Mouse (Mus musculus): ENCODE measurements around the gene Icam5. TPM values are rescaled to one million over a fixed set of nuclear protein-coding genes. Genes with fewer than 3 reads are reported as not detected.

Gene Icam5
- polyA plus RNA-seq, 1 experiment from 2014 or later, result 0.05 TPM

DNA sequence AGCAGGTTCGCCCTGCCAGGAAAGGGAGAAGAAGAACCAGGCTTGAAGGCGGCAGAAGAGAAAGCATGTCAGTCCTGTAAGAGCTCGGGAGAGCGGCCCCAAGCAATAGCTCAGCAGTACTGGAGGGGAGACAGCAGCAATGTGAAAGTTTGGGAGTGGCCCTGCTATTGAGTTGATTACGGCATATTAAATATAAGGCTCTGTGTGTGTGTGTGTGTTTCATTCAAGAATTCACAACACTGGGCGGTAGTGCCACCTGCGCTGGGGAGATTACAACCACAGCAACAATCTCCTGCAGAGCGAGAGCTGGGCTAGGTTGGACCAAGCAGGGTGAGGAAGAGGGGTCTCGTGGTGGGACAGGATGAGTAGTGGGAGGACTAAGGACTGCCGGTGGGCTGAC lies 19.7 kb downstream of the Icam5 start:
- H3K9me3 ChIP-seq, result no peaks in the 10 kb centered on the region
- 74% methylated on average over 10 of the region's 10 CpGs for whole genome bisulfite sequencing
- H3K4me3 ChIP-seq, result no peak overlapping the region
- no peak overlapping the region for H3K27ac ChIP-seq
- H3K27me3 ChIP-seq (ENCODE audit: poor library complexity, severe bottlenecking), result no peaks in the 10 kb centered on the region
- no peaks in the 10 kb centered on the region for H3K4me1 ChIP-seq
- H3K36me3 ChIP-seq (replicated peaks), result no peaks in the 10 kb centered on the region
- no peak for DNase-seq (ENCODE audit: extremely low spot score, low spot score)

DNA sequence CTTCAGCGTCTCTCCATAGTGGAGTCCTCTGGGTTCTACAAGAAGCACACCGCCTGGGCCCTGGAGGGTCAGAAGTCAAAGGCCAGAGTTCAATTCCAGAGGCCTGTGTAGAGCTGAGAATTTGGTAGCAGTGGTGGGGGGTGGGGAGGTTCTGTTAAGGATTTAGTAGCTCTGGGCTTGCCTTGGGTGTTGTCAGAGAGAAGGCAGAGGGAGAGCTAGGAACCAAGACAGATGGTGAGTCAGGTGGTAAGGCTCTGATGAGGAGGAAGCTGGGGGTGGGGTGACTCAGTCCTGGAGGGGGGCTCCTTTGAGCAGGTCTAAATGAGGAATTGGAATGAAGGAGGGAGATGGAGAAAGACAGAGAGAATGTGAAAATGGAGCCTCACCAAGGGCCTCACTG lies 31.1 kb downstream of the Icam5 start:
- Histone ChIP-seq H3K4me1 (no peaks in the 10 kb centered on the region), H3K4me3 (no peak overlapping the region), H3K27ac (no peak overlapping the region), H3K9me3 (no peaks in the 10 kb centered on the region), H3K36me3 (replicated peaks) (peaks cover 58% of the 10 kb centered on the region), H3K27me3 (ENCODE audit: poor library complexity, severe bottlenecking) (no peaks in the 10 kb centered on the region)
- 93% methylated on average over 2 of the region's 2 CpGs for WGBS
- DNase-seq (ENCODE audit: extremely low spot score, low spot score), result no peak

DNA sequence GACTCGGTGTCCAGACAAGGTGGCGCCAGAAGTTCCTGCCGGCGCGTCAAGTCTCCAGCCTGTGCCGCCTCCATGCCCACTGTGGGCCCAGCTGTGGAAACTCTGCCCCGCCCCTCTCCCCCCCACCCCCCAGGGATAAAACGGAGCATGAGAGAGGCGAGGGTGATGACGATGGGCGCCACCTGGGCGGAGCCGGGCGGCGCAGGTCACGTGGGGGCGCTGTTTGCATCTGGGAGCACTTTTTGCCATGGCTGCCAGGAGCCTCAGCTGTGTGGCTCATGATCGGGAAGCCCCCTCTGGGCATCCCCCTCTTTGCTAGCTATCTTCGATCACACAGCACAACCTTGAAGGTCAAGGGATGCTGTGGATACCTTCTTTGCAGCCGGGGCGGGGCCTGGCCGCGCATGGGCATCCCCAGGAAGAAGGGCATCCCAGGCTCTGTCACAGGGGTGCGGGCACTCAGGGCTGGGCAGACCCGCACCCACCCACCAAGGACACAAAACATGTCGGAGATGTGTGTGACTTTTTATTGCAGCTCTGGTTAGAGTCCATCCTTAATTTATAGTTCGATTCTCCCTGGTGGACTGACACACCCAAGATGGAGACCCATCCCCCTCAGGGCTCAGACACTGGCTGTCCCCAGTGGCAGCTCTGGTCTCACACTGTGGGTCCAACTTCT lies 35.3 kb downstream of the Icam5 start, which contains the start of gene Zglp1:
Zglp1 (minus strand) TSS at position 88 of the 679 bp plus-strand sequence.
- 86% methylated on average over 27 of the region's 27 CpGs for WGBS
- Histone ChIP-seq H3K4me3 (no peak within 1 kb of the TSS), H3K27me3 (ENCODE audit: poor library complexity, severe bottlenecking) (no peaks in the 10 kb centered on the region), H3K36me3 (replicated peaks) (peaks cover 84% of the 10 kb centered on the region), H3K27ac (no peak within 1 kb of the TSS), H3K9me3 (no peaks in the 10 kb centered on the region), H3K4me1 (peaks cover 6% of the 10 kb centered on the region)
- no peak for DNase-seq (ENCODE audit: extremely low spot score, low spot score)

DNA sequence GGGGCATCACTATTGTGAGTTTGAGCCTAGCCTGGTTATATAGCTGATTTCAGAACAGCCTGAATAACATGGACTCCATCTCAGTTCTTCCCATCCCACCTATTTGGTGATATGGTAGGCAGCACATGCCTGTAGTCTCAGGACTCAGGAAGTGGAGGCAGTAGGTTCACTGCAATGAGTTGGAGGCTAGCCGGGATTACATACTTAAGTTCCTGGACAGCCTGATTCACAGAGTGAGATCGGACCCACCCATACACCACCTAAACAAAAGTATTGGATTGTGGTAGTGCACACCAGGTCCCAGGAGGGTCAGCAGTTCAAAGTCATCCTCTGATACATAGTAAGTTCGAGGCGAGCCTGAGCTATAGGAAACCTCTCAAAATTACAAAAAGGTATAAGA lies 40.8 kb downstream of the Icam5 start:
- Histone ChIP-seq H3K9me3 (no peaks in the 10 kb centered on the region), H3K4me3 (peak overlapping the region; percentile 71), H3K27me3 (ENCODE audit: poor library complexity, severe bottlenecking) (no peaks in the 10 kb centered on the region), H3K4me1 (peaks cover 26% of the 10 kb centered on the region), H3K36me3 (replicated peaks) (peaks cover 74% of the 10 kb centered on the region), H3K27ac (peak overlapping the region; percentile 92)
- peak; percentile 22 for DNase-seq (ENCODE audit: extremely low spot score, low spot score)
- 16% methylated on average over 4 of the region's 4 CpGs for WGBS

DNA sequence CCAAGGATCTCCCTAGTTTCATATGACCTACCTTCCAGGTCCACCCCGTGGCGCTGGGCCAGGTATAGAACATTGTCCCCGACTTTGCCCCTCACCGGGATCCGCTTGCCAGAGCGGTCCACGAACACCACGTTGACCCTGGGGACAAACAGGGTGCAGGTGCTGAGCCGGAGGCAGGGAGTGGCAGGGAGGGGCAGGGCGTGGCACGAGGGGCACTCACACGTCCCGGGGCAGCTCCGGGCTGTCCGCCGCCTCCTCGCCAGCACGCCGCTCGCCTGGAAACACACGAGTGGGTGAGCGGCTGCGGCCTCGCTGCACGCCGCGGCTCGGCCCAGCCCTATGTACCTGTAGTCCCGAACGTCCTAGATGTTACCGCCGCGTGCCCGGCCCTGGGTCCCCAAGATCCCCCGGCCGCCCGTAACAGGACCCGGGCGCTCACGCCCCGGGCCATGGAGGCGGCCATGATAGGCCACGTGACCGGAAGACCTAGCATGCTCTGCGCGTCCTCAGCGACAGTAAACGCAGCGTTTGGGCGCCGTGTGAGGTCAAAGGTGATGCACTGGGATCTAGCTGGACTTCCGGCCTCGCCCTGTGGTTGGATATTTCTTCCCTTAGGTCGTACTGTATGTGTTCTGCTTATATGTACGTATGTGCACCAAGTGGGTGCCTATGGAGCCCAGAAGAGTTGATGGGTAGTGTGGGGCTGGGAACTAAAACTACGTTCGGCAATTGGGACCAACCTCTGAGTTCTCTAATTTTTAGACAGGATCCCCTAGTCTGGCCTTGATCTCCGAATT lies 41.4 kb downstream of the Icam5 start, which contains the start of the genes Gm49373 and Fdx1l:
Gm49373 (minus strand) TSS at position 53 of the 797 bp plus-strand sequence.
Fdx1l (minus strand) TSS at position 571 of the 797 bp plus-strand sequence.
- peak; percentile 88 for DNase-seq (ENCODE audit: extremely low spot score, low spot score)
- Histone ChIP-seq H3K36me3 (replicated peaks) (peaks cover 74% of the 10 kb centered on the region), H3K27ac (peak within 1 kb of the TSS; percentile 92), H3K4me1 (peaks cover 26% of the 10 kb centered on the region), H3K27me3 (ENCODE audit: poor library complexity, severe bottlenecking) (no peaks in the 10 kb centered on the region), H3K9me3 (no peaks in the 10 kb centered on the region), H3K4me3 (peak within 1 kb of the TSS; percentile 71)
- WGBS, result 3% methylated on average over 58 of the region's 58 CpGs

DNA sequence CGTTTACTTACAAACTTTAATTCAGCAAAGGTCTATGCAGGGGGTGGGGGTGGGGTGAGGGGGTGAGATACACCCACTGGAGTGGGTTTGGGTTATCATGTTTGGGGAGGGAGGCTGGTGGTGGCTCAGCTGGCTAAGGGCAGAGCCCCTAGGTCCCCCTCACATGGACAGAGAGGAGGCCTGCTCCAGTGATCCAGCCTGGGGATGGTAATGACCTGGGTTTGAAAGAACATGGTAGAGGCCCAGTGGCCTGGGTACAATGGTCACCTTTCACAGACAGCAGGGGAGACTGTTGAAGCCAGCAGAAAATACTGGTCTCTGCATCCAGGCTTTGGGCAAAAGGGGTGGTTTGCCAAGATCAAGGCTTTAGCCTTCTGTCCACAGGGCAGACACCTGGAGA lies 42.3 kb downstream of the Icam5 start:
- H3K27ac ChIP-seq, result no peak overlapping the region
- H3K4me1 ChIP-seq, result peaks cover 26% of the 10 kb centered on the region
- H3K4me3 ChIP-seq, result peak overlapping the region; percentile 71; the same call in 1 of the 2 replicates
- H3K9me3 ChIP-seq, result no peaks in the 10 kb centered on the region
- H3K36me3 ChIP-seq (replicated peaks), result peaks cover 78% of the 10 kb centered on the region
- 85% methylated on average over 1 of the region's 1 CpGs for WGBS
- H3K27me3 ChIP-seq (ENCODE audit: poor library complexity, severe bottlenecking), result no peaks in the 10 kb centered on the region
- DNase-seq (ENCODE audit: extremely low spot score, low spot score), result no peak

DNA sequence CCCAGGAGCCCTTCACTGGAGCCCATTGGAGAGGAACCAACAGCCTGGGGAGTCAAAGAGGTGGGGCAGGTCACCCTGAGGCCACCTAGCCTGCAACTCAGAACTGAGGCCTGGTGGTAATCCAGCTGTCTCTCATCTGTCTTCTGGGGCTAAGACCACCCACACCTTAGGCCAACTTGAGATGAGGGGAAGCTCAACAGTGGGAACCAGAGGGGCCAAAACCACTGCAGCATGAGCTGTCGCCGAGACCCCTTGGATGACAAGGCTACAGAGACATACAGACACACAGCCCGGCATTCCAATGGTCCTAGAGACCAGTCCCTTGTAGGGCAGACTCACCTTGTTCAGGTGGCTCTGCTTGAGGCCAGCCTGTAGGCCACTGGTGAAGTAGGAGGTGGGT lies 43.8 kb downstream of the Icam5 start:
- peaks cover 26% of the 10 kb centered on the region for H3K4me1 ChIP-seq
- H3K36me3 ChIP-seq (replicated peaks), result peaks cover 80% of the 10 kb centered on the region
- no peak overlapping the region for H3K27ac ChIP-seq
- no peak for DNase-seq (ENCODE audit: extremely low spot score, low spot score)
- H3K4me3 ChIP-seq, result no peak overlapping the region
- H3K9me3 ChIP-seq, result no peaks in the 10 kb centered on the region
- H3K27me3 ChIP-seq (ENCODE audit: poor library complexity, severe bottlenecking), result no peaks in the 10 kb centered on the region
- WGBS, result 83% methylated on average over 3 of the region's 3 CpGs

DNA sequence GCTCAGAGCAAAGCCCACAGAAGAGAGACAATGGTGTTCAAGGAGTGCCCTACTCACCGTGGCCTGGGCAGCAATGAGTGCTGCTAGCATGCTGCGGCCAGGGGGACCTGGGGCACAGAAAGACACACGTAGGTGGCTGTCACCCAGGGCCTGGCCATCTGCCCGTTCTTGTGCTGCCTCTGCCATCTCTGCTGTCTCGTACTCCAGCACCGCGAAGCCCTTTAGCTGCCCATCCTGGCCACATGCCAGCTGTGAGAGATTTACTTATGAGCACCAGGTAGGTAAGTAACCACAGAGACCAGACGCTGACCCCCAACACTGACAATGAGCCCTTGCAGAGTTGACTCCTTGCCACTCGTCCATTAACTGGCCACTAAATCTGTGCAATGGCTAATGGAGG lies 49.3 kb downstream of the Icam5 start:
- WGBS, result 91% methylated on average over 9 of the region's 9 CpGs
- Histone ChIP-seq H3K36me3 (replicated peaks) (peaks cover 100% of the 10 kb centered on the region), H3K4me1 (no peaks in the 10 kb centered on the region), H3K27me3 (ENCODE audit: poor library complexity, severe bottlenecking) (no peaks in the 10 kb centered on the region), H3K4me3 (no peak overlapping the region), H3K9me3 (no peaks in the 10 kb centered on the region), H3K27ac (no peak overlapping the region)
- DNase-seq (ENCODE audit: extremely low spot score, low spot score), result no peak

DNA sequence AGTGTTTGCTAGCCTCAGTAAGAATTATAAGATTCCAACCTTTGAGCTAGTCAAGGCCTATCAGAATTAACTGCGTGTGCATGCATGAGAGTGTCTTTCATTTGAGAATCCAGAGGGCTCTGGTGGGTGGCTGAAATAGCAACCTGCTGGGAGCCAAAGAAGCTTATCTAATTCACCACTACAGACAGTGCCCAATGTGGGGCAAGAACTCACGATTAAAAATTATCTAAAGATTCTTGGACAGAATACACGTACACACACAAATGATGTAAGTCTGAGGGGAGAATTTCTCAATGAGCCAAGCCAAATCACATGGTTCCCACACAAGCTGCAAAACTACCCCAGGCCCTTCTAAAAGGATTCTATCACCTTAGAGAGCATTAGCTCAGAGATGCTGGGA lies 51.5 kb downstream of the Icam5 start:
- H3K4me3 ChIP-seq, result no peak overlapping the region
- DNase-seq (ENCODE audit: extremely low spot score, low spot score), result no peak
- H3K27ac ChIP-seq, result no peak overlapping the region
- WGBS, result 93% methylated on average over 3 of the region's 3 CpGs
- no peaks in the 10 kb centered on the region for H3K27me3 ChIP-seq (ENCODE audit: poor library complexity, severe bottlenecking)
- peaks cover 100% of the 10 kb centered on the region for H3K36me3 ChIP-seq (replicated peaks)
- no peaks in the 10 kb centered on the region for H3K4me1 ChIP-seq
- no peaks in the 10 kb centered on the region for H3K9me3 ChIP-seq

MicroRNAs within 50 kb of the gene (microRNA counts, 519-probe panel; counts per million panel counts)
- 4,351 counts per million, percentile 79 among the panel's probes with 10 or more counts for microRNA mmu-miR-1900

Small RNAs within 50 kb of the gene (microRNA-seq; reads per million reads assigned to microRNA genes)
- gene Mir1900 (not detected), gene Mir7082 (1.2 reads per million)

Other genes with a start within 250 kb of the Icam5 start
- 0.26 and 0.27 TPM in 2 replicates for gene Col5a3, start 217.0 kb upstream of the Icam5 start, polyA plus RNA-seq (2016; fragmentation: Nextera tagmentation; extraction: Ambion mirVana)
- gene Rdh8, start 213.6 kb upstream of the Icam5 start, polyA plus RNA-seq (2016; fragmentation: Nextera tagmentation; extraction: Ambion mirVana), result not detected in 2 replicates
- gene A230050P20Rik, start 163.4 kb upstream of the Icam5 start, polyA plus RNA-seq (2016; fragmentation: Nextera tagmentation; extraction: Ambion mirVana), result 1.2 and 1.9 TPM in 2 replicates
- gene Angptl6, start 152.3 kb upstream of the Icam5 start, polyA plus RNA-seq (2016; fragmentation: Nextera tagmentation; extraction: Ambion mirVana), result 4.4 and 5.1 TPM in 2 replicates
- 107 and 108 TPM in 2 replicates for gene Ppan, start 143.9 kb upstream of the Icam5 start, polyA plus RNA-seq (2016; fragmentation: Nextera tagmentation; extraction: Ambion mirVana)
- gene Eif3g, start 133.4 kb upstream of the Icam5 start, polyA plus RNA-seq (2016; fragmentation: Nextera tagmentation; extraction: Ambion mirVana), result 425 and 433 TPM in 2 replicates
- gene Dnmt1, start 72.2 kb upstream of the Icam5 start, polyA plus RNA-seq (2016; fragmentation: Nextera tagmentation; extraction: Ambion mirVana), result 171 and 174 TPM in 2 replicates
- 24.4 and 26.4 TPM in 2 replicates for gene S1pr2, start 55.3 kb upstream of the Icam5 start, polyA plus RNA-seq (2016; fragmentation: Nextera tagmentation; extraction: Ambion mirVana)
- 152 and 154 TPM in 2 replicates for gene Mrpl4, start 29.3 kb upstream of the Icam5 start, polyA plus RNA-seq (2016; fragmentation: Nextera tagmentation; extraction: Ambion mirVana)
- gene Icam1, start 16.1 kb upstream of the Icam5 start, polyA plus RNA-seq (2016; fragmentation: Nextera tagmentation; extraction: Ambion mirVana), result 4.1 and 5.8 TPM in 2 replicates
- gene Icam4, start 2.7 kb upstream of the Icam5 start, polyA plus RNA-seq (2016; fragmentation: Nextera tagmentation; extraction: Ambion mirVana), result 4.8 and 7.9 TPM in 2 replicates
- 1.5 and 1.9 TPM in 2 replicates for gene Zglp1, start 35.0 kb downstream of the Icam5 start, polyA plus RNA-seq (2016; fragmentation: Nextera tagmentation; extraction: Ambion mirVana)
- 0.50 and 0.82 TPM in 2 replicates for gene Gm49373, start 41.0 kb downstream of the Icam5 start, polyA plus RNA-seq (2016; fragmentation: Nextera tagmentation; extraction: Ambion mirVana)
- 60.9 and 61.7 TPM in 2 replicates for gene Fdx1l, start 41.5 kb downstream of the Icam5 start, polyA plus RNA-seq (2016; fragmentation: Nextera tagmentation; extraction: Ambion mirVana)
- 3.1 and 3.3 TPM in 2 replicates for gene Gm38431, start 59.9 kb downstream of the Icam5 start, polyA plus RNA-seq (2016; fragmentation: Nextera tagmentation; extraction: Ambion mirVana)
- 94.3 and 103 TPM in 2 replicates for gene Raver1, start 59.9 kb downstream of the Icam5 start, polyA plus RNA-seq (2016; fragmentation: Nextera tagmentation; extraction: Ambion mirVana)
- gene Tyk2, start 99.2 kb downstream of the Icam5 start, polyA plus RNA-seq (2016; fragmentation: Nextera tagmentation; extraction: Ambion mirVana), result 12.6 and 13.4 TPM in 2 replicates
- 351 and 371 TPM in 2 replicates for gene Cdc37, start 117.9 kb downstream of the Icam5 start, polyA plus RNA-seq (2016; fragmentation: Nextera tagmentation; extraction: Ambion mirVana)
- 3.8 and 4.3 TPM in 2 replicates for gene Pde4a, start 133.6 kb downstream of the Icam5 start, polyA plus RNA-seq (2016; fragmentation: Nextera tagmentation; extraction: Ambion mirVana)
- gene Keap1, start 207.3 kb downstream of the Icam5 start, polyA plus RNA-seq (2016; fragmentation: Nextera tagmentation; extraction: Ambion mirVana), result 46.7 and 48.6 TPM in 2 replicates
- gene S1pr5, start 216.4 kb downstream of the Icam5 start, polyA plus RNA-seq (2016; fragmentation: Nextera tagmentation; extraction: Ambion mirVana), result 0.07 and 0.10 TPM in 2 replicates
- gene Atg4d, start 233.2 kb downstream of the Icam5 start, polyA plus RNA-seq (2016; fragmentation: Nextera tagmentation; extraction: Ambion mirVana), result 45.2 and 48.5 TPM in 2 replicates

All from forebrain, embryonic 10.5 days (tissue).